Mouse (Mus musculus): ENCODE results near the gene Fbrsl1. TPM values are rescaled to one million over a fixed set of nuclear protein-coding genes. Genes with fewer than 3 reads are reported as not detected.

The Fbrsl1 gene
- 199 TPM for total RNA-seq (2023)

GRCm38 (mm10) chr5:110448436-110449134, at the start of gene Fbrsl1:
Gene Fbrsl1, minus strand, starts transcription at chr5:110448503.

GRCm38 (mm10) chr5:110344524-110344923, 103.8 kb downstream of the Fbrsl1 start, which contains the start of gene Lrcol1:
Gene Lrcol1, plus strand, starts transcription at chr5:110344730.

GRCm38 (mm10) chr5:110342648-110343284, 105.5 kb downstream of the Fbrsl1 start, which contains the start of gene P2rx2:
Gene P2rx2, minus strand, starts transcription at chr5:110343212.

Other genes with a start within 250 kb of the Fbrsl1 start
- gene Ankle2, start 217.5 kb downstream of the Fbrsl1 start, total RNA-seq (2023) = 46.8 TPM
- gene Pgam5, start 178.6 kb downstream of the Fbrsl1 start, total RNA-seq (2023) = 39.0 TPM
- gene Pxmp2, start 162.3 kb downstream of the Fbrsl1 start, total RNA-seq (2023) = 1.2 TPM
- gene Pole, start 162.2 kb downstream of the Fbrsl1 start, total RNA-seq (2023) = 6.1 TPM
- 0.29 TPM for gene P2rx2, start 105.3 kb downstream of the Fbrsl1 start, total RNA-seq (2023)
- not detected for gene Lrcol1, start 103.8 kb downstream of the Fbrsl1 start, total RNA-seq (2023)
- gene Galnt9, start 95.9 kb upstream of the Fbrsl1 start, total RNA-seq (2023) = 9.3 TPM
- gene Noc4l, start 204.9 kb upstream of the Fbrsl1 start, total RNA-seq (2023) = 48.7 TPM
- gene Ddx51, start 204.9 kb upstream of the Fbrsl1 start, total RNA-seq (2023) = 59.8 TPM